Mouse (Mus musculus) midbrain, embryonic 16.5 days (tissue): ENCODE measurements around the gene Nfe2l2. TPM values are rescaled to one million over a fixed set of nuclear protein-coding genes. Genes with fewer than 3 reads are reported as not detected.
"Not testable (repeated sequence)": the region's sequence is repeated elsewhere in the genome, so short reads cannot be mapped to it uniquely, and the experiment has no call there.

Experiments
- ATAC-seq: fragments of 200-750 bp; cut with Nextera tagmentation; 2 replicates; pipeline ENCODE4 v1.8.0; 2017; ENCODE audit warnings: moderate TSS enrichment
- H3K27ac ChIP-seq: fragments of 300-500 bp; sonication (generic); 2 replicates; pipeline ENCODE4 v1.5.1; 2014; ENCODE audit warnings: mild to moderate bottlenecking, low read length, mixed read lengths
- H3K27me3 ChIP-seq: fragments of 300-500 bp; sonication (generic); 2 replicates; pipeline ENCODE4 v1.6.1; 2014; ENCODE audit warnings: low read depth, low read length, mixed read lengths; ENCODE audit not compliant: control insufficient read depth, insufficient read depth
- H3K36me3 ChIP-seq: fragments of 300-500 bp; sonication (generic); 2 replicates; pipeline ENCODE4 v1.6.1; 2014; ENCODE audit warnings: mild to moderate bottlenecking, low read length, moderate library complexity, mixed read lengths; ENCODE audit not compliant: control insufficient read depth, insufficient read depth
- H3K4me1 ChIP-seq: fragments of 300-500 bp; sonication (generic); 2 replicates; pipeline ENCODE4 v1.6.1; 2014; ENCODE audit warnings: mild to moderate bottlenecking, low read length, mixed read lengths; ENCODE audit not compliant: control insufficient read depth, insufficient read depth
- H3K4me2 ChIP-seq: fragments of 300-500 bp; sonication (generic); 2 replicates; pipeline ENCODE4 v1.6.1; 2014; ENCODE audit warnings: mild to moderate bottlenecking, low read length, mixed read lengths
- H3K4me3 ChIP-seq: fragments of 300-500 bp; sonication (generic); 2 replicates; pipeline ENCODE4 v1.5.1; 2014; ENCODE audit warnings: low read depth, mild to moderate bottlenecking, low read length, moderate library complexity, mixed read lengths
- H3K9ac ChIP-seq: fragments of 300-500 bp; sonication (generic); 2 replicates; pipeline ENCODE4 v1.6.1; 2014; ENCODE audit warnings: low read depth, low read length, mixed read lengths
- H3K9me3 ChIP-seq: fragments of 300-500 bp; sonication (generic); replicated peaks from 2 replicates; pipeline ENCODE4 v1.6.1; 2014; ENCODE audit warnings: mild to moderate bottlenecking, low read length, mixed read lengths; ENCODE audit not compliant: control insufficient read depth, poor library complexity, severe bottlenecking
- WGBS: fragments of 180-500 bp; shearing (Covaris S2); extraction: QIAGEN DNeasy Blood & Tissue Kit; methylation state at CpG from one replicate; pipeline ENCODE4 v1.1.7; 2014; 5-methylcytosine and 5-hydroxymethylcytosine counted together
- polyA plus RNA-seq: library from polyadenylated mRNA; unstranded; fragments of >200 nt; fragmentation: Nextera tagmentation; extraction: Ambion mirVana; gene quantifications from 2 replicates; pipeline ENCODE4 v1.2.1, GENCODE M21; 2015

Gene Nfe2l2
- polyA plus RNA-seq, 1 experiment from 2014 or later = 9.3 TPM

DNA sequence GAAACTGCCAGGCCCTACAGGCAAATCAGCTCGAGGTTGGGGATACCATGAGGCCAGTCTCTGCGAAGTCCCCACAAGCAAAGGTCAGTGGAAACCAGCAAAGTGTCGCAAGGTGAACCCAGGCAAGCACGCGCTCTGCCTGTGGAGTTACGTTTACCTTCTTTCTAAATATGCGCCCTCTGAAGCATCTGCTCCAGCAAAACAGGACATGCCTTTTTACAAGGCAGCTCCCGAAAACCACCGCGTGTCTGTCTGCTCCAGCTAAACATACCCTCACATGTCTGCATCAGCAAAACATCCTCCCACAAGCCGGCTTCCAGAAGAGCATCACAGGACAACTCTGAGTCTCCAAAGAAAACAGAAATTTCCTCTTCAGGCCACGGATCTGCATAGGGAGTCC, 59.2 kb downstream of the Nfe2l2 start:
- no peaks in the 10 kb centered on the region for H3K4me1 ChIP-seq
- H3K27me3 ChIP-seq = no peaks in the 10 kb centered on the region
- H3K4me2 ChIP-seq = no peak overlapping the region
- H3K27ac ChIP-seq = no peak overlapping the region
- H3K36me3 ChIP-seq = no peaks in the 10 kb centered on the region
- H3K9ac ChIP-seq = no peak overlapping the region
- H3K9me3 ChIP-seq = no peaks in the 10 kb centered on the region
- 93% methylated on average over 12 of the region's 12 CpGs for WGBS
- ATAC-seq = no peak
- no peak overlapping the region for H3K4me3 ChIP-seq

DNA sequence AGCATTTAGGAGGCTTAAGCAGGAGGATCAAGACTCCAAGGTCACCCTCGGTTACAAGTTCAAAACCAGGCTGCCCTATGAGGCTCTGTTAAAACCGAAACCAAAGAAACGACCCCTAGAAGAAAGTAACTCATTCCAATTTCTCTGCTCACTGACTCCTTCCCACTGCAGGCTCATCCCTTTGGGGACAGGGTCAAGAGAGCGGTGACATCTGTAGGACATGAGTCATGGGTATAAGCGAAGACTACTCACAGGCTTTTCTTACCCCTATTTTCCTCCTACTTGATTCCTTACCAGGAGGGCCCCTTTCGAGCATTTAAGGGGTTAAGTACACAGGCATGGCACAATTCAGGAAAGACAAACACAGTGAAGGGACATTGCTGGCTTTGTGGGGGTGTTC, 60.5 kb downstream of the Nfe2l2 start:
- Histone ChIP-seq H3K4me1 (no peaks in the 10 kb centered on the region), H3K9me3 (no peaks in the 10 kb centered on the region), H3K9ac (no peak overlapping the region), H3K27me3 (no peaks in the 10 kb centered on the region), H3K36me3 (no peaks in the 10 kb centered on the region), H3K27ac (no peak overlapping the region), H3K4me3 (no peak overlapping the region), H3K4me2 (no peak overlapping the region)
- WGBS = 88% methylated on average over 6 of the region's 6 CpGs
- ATAC-seq = no peak

DNA sequence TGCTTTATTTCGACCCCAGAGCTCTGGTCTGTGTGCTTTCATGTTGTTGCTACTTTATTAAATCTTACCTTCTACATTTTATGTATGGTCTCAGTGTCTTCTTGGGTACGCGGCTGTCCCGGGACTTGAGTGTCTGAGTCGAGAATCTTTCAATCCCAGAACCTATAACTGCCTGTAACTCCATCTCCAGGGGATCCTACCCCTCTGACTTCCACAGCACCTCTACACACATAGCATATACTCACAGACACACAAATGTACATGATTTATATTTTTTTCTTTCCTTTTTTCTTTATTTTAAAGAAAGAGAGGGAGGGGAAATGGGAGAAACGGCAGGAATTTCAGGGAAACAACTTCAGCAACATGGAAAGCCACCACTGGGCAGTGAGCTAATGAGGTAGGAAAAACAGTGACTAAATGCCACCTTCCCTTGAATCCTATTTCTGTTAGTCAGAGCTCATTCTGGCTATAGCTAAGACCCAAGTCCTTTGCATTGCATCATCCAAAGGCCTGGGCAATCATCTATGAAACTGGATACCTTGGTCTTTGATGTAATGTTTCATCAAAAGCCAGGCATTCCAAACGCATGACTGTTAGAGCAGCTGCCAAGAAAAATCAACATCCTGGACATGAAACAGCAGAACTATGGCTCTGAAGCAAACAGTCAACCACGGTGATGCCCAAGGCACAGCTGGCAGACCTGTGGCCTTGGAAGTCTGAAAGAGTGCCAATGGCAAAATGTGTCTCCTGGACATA, 61.5 kb downstream of the Nfe2l2 start:
- no peak overlapping the region for H3K4me2 ChIP-seq
- H3K36me3 ChIP-seq = no peaks in the 10 kb centered on the region
- H3K4me3 ChIP-seq = no peak overlapping the region
- 86% methylated on average over 8 of the region's 8 CpGs for WGBS
- no peaks in the 10 kb centered on the region for H3K9me3 ChIP-seq
- ATAC-seq = no peak
- no peak overlapping the region for H3K27ac ChIP-seq
- no peak overlapping the region for H3K9ac ChIP-seq
- H3K4me1 ChIP-seq = no peaks in the 10 kb centered on the region
- H3K27me3 ChIP-seq = no peaks in the 10 kb centered on the region

DNA sequence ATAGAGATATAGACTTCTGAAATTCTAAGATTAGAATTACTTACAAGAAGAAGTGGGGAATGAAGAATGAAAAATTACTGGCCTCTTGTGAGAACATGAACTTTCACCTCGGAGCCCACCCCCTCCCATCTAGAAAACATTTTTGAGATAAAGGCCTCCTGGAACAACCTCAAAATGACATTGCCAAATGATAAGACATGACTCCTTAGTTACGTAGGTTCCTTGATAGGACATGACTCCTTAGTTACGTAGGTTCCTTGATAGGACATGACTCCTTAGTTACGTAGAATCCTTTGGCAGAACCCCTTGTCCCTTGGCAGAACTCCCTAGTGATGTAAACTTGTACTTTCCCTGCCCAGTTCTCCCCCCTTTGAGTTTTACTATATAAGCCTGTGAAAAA, 62.1 kb downstream of the Nfe2l2 start:
- not testable (repeated sequence) for H3K4me2 ChIP-seq, H3K27me3 ChIP-seq, H3K27ac ChIP-seq, H3K36me3 ChIP-seq, H3K4me1 ChIP-seq, H3K9me3 ChIP-seq, H3K4me3 ChIP-seq, ATAC-seq, H3K9ac ChIP-seq
- WGBS = 92% methylated on average over 3 of the region's 4 CpGs

DNA sequence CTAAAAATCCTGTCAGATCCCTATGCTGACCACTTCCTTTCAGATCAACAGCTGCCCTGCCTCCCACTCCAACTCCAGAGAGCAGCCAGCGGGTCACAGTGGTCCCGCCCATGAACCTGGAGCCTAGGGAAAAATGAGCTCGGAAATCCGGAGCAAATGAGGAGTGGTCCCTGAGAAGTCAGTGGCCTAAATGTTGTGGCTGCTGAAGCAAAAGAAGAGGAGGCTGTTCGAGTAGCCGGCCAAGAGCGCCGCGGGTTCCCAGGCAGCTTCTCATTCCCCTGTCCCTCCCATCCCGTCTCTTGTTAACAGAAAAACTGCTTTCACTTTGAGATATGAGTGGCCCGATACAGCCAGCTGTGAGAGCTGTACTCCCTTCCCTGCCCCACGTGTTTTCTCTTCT, 64.9 kb downstream of the Nfe2l2 start:
- not testable (repeated sequence) for H3K9ac ChIP-seq, H3K9me3 ChIP-seq, H3K27me3 ChIP-seq, H3K36me3 ChIP-seq, H3K4me3 ChIP-seq, ATAC-seq, H3K4me2 ChIP-seq, H3K4me1 ChIP-seq, H3K27ac ChIP-seq
- 83% methylated on average over 10 of the region's 12 CpGs for WGBS

DNA sequence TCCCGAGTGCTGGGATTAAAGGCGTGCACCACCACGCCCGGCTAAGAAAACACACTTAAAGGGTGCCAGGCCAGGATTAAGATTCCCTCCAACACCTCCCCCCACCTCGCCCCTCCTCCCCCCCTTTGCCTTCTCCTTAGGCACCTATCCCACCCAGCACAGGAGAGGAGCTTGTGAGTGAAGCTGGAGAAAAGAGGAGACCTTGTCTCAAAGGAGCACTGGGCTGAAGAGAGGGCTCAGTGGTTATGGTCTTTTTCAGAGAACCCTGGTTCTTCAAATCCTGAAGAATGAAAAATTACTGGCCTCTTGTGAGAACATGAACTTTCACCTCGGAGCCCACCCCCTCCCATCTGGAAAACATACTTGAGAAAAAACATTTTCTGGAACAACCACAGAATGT, 66.6 kb downstream of the Nfe2l2 start:
- not testable (repeated sequence) for H3K27me3 ChIP-seq, H3K36me3 ChIP-seq, H3K27ac ChIP-seq, ATAC-seq, H3K4me1 ChIP-seq, H3K4me3 ChIP-seq, H3K4me2 ChIP-seq, H3K9me3 ChIP-seq, H3K9ac ChIP-seq
- 92% methylated on average over 6 of the region's 6 CpGs for WGBS

DNA sequence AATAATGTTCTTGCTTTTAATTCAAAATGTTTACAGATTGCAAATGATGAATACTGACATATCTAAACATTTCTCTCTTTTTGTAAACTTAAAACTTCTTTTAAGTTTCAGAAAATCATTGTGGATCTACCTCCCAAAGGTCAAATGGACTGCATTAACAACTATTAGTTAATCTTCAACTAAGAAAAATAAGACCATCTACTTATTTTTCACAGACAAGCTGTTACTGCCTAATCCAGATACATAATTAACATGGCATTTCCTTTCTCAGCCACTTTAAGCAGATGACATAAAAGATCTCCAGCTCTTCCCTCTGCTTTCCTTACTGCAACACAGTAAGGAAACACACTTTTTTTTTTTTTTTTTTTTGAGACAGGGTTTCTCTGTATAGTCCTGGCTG, 67.1 kb downstream of the Nfe2l2 start:
- Histone ChIP-seq H3K4me3 (no peak overlapping the region), H3K9me3 (no peaks in the 10 kb centered on the region), H3K36me3 (no peaks in the 10 kb centered on the region), H3K9ac (no peak overlapping the region), H3K27me3 (no peaks in the 10 kb centered on the region), H3K4me1 (no peaks in the 10 kb centered on the region), H3K4me2 (no peak overlapping the region), H3K27ac (no peak overlapping the region)
- ATAC-seq = no peak

DNA sequence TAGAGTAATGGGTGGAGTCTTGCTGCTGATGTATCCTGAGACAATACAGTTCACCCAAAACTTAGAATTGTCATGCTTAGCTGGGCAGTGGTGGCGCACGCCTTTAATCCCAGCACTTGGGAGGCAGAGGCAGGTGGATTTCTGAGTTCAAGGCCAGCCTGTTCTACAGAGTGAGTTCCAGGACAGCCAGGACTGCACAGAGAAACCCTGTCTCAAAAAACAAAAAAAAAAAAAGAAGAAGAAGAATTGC, 67.5 kb downstream of the Nfe2l2 start:
- H3K36me3 ChIP-seq, H3K4me3 ChIP-seq, H3K9me3 ChIP-seq, H3K4me1 ChIP-seq, H3K4me2 ChIP-seq, H3K9ac ChIP-seq, H3K27ac ChIP-seq, ATAC-seq, H3K27me3 ChIP-seq: not testable (repeated sequence)
- 93% methylated on average over 2 of the region's 2 CpGs for WGBS

DNA sequence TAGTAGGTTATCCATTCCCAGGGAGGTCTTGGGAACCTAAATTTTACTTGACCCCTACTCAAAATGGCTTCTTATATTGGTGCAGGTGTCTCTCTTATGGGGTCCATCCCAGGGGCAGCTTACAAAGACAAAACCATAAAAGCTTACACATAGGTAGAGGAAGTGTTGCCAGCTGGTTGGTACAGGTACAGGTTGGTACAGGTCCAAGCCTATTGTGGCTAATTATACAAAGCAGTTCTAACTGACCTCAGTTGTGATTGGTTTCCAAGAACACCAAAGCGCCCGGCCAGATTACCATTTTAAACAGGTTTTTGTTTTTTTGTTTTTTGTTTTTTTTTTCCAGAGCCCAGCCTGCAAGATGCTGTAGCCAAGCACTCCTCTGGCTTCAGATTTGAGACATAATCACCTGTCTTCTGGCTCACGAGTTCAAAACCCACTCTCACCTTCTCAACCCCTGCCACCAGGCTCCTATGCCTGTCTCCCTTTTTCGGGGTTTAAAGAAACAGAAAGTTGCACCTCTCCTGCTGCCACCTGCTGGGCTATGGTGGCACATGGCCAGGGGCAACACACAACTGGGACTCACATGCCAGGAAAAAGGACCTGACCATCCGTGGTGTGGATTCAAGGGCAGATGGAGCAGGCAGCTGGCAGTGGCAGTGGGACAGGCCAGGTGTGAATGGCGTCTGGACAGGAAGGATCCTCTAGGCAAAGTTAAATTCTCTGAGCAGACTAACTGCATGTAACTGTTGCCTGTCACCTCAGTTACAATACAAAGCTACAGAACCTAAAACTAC, 68.0 kb downstream of the Nfe2l2 start:
- no peak for ATAC-seq
- Histone ChIP-seq H3K4me2 (no peak overlapping the region), H3K9ac (no peak overlapping the region), H3K4me1 (no peaks in the 10 kb centered on the region), H3K36me3 (no peaks in the 10 kb centered on the region), H3K9me3 (no peaks in the 10 kb centered on the region), H3K27me3 (no peaks in the 10 kb centered on the region), H3K27ac (no peak overlapping the region), H3K4me3 (no peak overlapping the region)
- WGBS = 71% methylated on average over 6 of the region's 6 CpGs
